Mouse (Mus musculus) heart, postnatal 0 days (tissue): ENCODE measurements around the gene Smim5.

Source experiments
- CTCF ChIP-seq: IDR thresholded peaks from 2 replicates; pipeline ENCODE4 v1.5.1; 2016; ENCODE audit warnings: antibody characterized with exemption, control low read depth, low read depth
- EP300 ChIP-seq: IDR thresholded peaks from 2 replicates; pipeline ENCODE4 v1.6.1; 2016; ENCODE audit warnings: antibody characterized with exemption, low read depth

- peak; percentile 69 for TF ChIP-seq CTCF
- no peak for TF ChIP-seq EP300
Observed at GRCm38 (mm10) chr11:115920110-115920818, 20.5 kb downstream of the Smim5 start.
